Mouse (Mus musculus): ENCODE measurements around the gene Ell3.

GRCm38 (mm10) chr2:121452990-121453389 is 8.9 kb upstream of the Ell3 start, which contains the start of gene Hypk:
- TF ChIP-seq CTCF (IDR thresholded peaks at IDR 0.05; ENCODE audit: low read depth, low read length) (no peak), POLR2AphosphoS5 (IDR thresholded peaks at IDR 0.05; ENCODE audit: insufficient replicate concordance, low read depth, low read length) (no peak)
